Mouse (Mus musculus) brown adipose tissue, adult 24 weeks (tissue): ENCODE results near the gene Pfn5. TPM values are rescaled to one million over a fixed set of nuclear protein-coding genes. Genes with fewer than 3 reads are reported as not detected.
"Not testable (repeated sequence)": the region's sequence is repeated elsewhere in the genome, so short reads cannot be mapped to it uniquely, and the experiment has no call there.

Experiments
- H3K27ac ChIP-seq: fragments of 200-500 bp; replicated peaks from 2 replicates; pipeline ENCODE4 v1.5.1; 2012; ENCODE audit warnings: low read depth, mild to moderate bottlenecking, low read length
- H3K4me1 ChIP-seq: fragments of 200-500 bp; 2 replicates; pipeline ENCODE4 v1.6.1; 2012; ENCODE audit warnings: low read length, mixed read lengths; ENCODE audit not compliant: control insufficient read depth, insufficient read depth, insufficient read length
- H3K4me3 ChIP-seq: fragments of 200-500 bp; 2 replicates; pipeline ENCODE4 v1.5.1; 2012; ENCODE audit warnings: low read depth, mild to moderate bottlenecking, low read length, moderate library complexity; ENCODE audit not compliant: insufficient read depth
- polyA plus RNA-seq: library from polyadenylated mRNA; stranded (reverse); fragments of >200 nt; gene quantifications from 2 replicates; pipeline ENCODE4 v1.2.4, GENCODE M21; 2012; ENCODE audit not compliant: missing spikeins, insufficient read depth, insufficient read length

Gene Pfn5
- polyA plus RNA-seq: not detected in 2 replicates

- H3K27ac ChIP-seq: no peak within 1 kb of the TSS
- H3K4me3 ChIP-seq: no peak within 1 kb of the TSS
- H3K4me1 ChIP-seq: no peaks in the 10 kb centered on the region
Observed at GRCm38 (mm10) chrX:95557887-95558286, at the start of gene Pfn5, which contains the start of gene Asb12. Pfn5 (plus strand) TSS chrX:95558104. Asb12 (minus strand) TSS chrX:95557987.

- no peaks in the 10 kb centered on the region for H3K4me1 ChIP-seq
- H3K4me3 ChIP-seq: no peak overlapping the region
- no peak overlapping the region for H3K27ac ChIP-seq
Observed at GRCm38 (mm10) chrX:95523883-95524282, 34.0 kb upstream of the Pfn5 start.

GRCm38 (mm10) chrX:95525166-95525565 lies 32.7 kb upstream of the Pfn5 start:
- Histone ChIP-seq H3K4me1 (no peaks in the 10 kb centered on the region), H3K27ac (no peak overlapping the region), H3K4me3 (no peak overlapping the region)

GRCm38 (mm10) chrX:95535493-95535892 lies 22.4 kb upstream of the Pfn5 start:
- not testable (repeated sequence) for H3K4me3 ChIP-seq, H3K4me1 ChIP-seq, H3K27ac ChIP-seq

- H3K4me3 ChIP-seq: no peak overlapping the region
- no peaks in the 10 kb centered on the region for H3K4me1 ChIP-seq
- no peak overlapping the region for H3K27ac ChIP-seq
Observed at GRCm38 (mm10) chrX:95554321-95554720, 3.6 kb upstream of the Pfn5 start.

- H3K4me1 ChIP-seq: no peaks in the 10 kb centered on the region
- H3K4me3 ChIP-seq: no peak overlapping the region
- H3K27ac ChIP-seq: no peak overlapping the region
Observed at GRCm38 (mm10) chrX:95600609-95601008, 42.7 kb downstream of the Pfn5 start.

Other genes starting within 250 kb of the Pfn5 start
- gene Amer1, start 113.2 kb upstream of the Pfn5 start, polyA plus RNA-seq: 2.5 and 2.8 TPM in 2 replicates
- gene Asb12, start 117 bp upstream of the Pfn5 start, polyA plus RNA-seq: 1.8 and 1.9 TPM in 2 replicates
- 2.7 and 2.9 TPM in 2 replicates for gene Zc4h2, start 100.4 kb downstream of the Pfn5 start, polyA plus RNA-seq
- 0.40 and 0.42 TPM in 2 replicates for gene Zc3h12b, start 153.6 kb downstream of the Pfn5 start, polyA plus RNA-seq